Mouse (Mus musculus) midbrain, postnatal 0 days (tissue): ENCODE measurements around the gene Stk17b. TPM values are rescaled to one million over a fixed set of nuclear protein-coding genes. Genes with fewer than 3 reads are reported as not detected.

ENCODE experiments used
- ATAC-seq: fragments of 200-750 bp; cut with Nextera tagmentation; 2 replicates; pipeline ENCODE4 v1.8.0; 2017; ENCODE audit warnings: moderate number of reproducible peaks, mild to moderate bottlenecking, moderate TSS enrichment, moderate library complexity; ENCODE audit not compliant: low FRiP score
- DNase-seq: peaks from one replicate; pipeline ENCODE4 v3.0.0-alpha.2; 2015; ENCODE audit warnings: low spot score
- H3K27ac ChIP-seq: fragments of 300-500 bp; sonication (generic); 2 replicates; pipeline ENCODE4 v1.5.1; 2014; ENCODE audit warnings: low read depth, mild to moderate bottlenecking, low read length, mixed read lengths
- H3K27me3 ChIP-seq: fragments of 300-500 bp; sonication (generic); 2 replicates; pipeline ENCODE4 v1.6.1; 2014; ENCODE audit warnings: low read length, control low read depth, mixed read lengths; ENCODE audit not compliant: insufficient read depth
- H3K36me3 ChIP-seq: fragments of 300-500 bp; sonication (generic); 2 replicates; pipeline ENCODE4 v1.6.1; 2014; ENCODE audit warnings: low read length, control low read depth, mixed read lengths; ENCODE audit not compliant: insufficient read depth
- H3K4me1 ChIP-seq: fragments of 300-500 bp; sonication (generic); 2 replicates; pipeline ENCODE4 v1.6.1; 2014; ENCODE audit warnings: mild to moderate bottlenecking, control low read depth, antibody characterized with exemption, low read length, mixed read lengths; ENCODE audit not compliant: insufficient read depth
- H3K4me2 ChIP-seq: fragments of 300-500 bp; sonication (generic); 2 replicates; pipeline ENCODE4 v1.6.1; 2014; ENCODE audit warnings: low read depth, mild to moderate bottlenecking, low read length, mixed read lengths; ENCODE audit not compliant: poor library complexity, severe bottlenecking
- H3K4me3 ChIP-seq: fragments of 300-500 bp; sonication (generic); 2 replicates; pipeline ENCODE4 v1.5.1; 2014; ENCODE audit warnings: low read depth, mild to moderate bottlenecking, low read length, moderate library complexity
- H3K9ac ChIP-seq: fragments of 300-500 bp; sonication (generic); replicated peaks from 2 replicates; pipeline ENCODE4 v1.6.1; 2014; ENCODE audit warnings: mild to moderate bottlenecking, low read length, moderate library complexity, mixed read lengths; ENCODE audit not compliant: poor library complexity, severe bottlenecking
- H3K9me3 ChIP-seq: fragments of 300-500 bp; sonication (generic); 2 replicates; pipeline ENCODE4 v1.6.1; 2016; ENCODE audit warnings: low read length, control low read depth
- CTCF ChIP-seq: IDR thresholded peaks from 2 replicates; pipeline ENCODE4 v1.5.1; 2016; ENCODE audit warnings: antibody characterized with exemption, mild to moderate bottlenecking
- WGBS: fragments of 180-500 bp; shearing (Covaris S2); extraction: QIAGEN DNeasy Blood & Tissue Kit; methylation state at CpG from one replicate; pipeline ENCODE4 v1.1.7; 2014; 5-methylcytosine and 5-hydroxymethylcytosine counted together
- polyA plus RNA-seq: library from polyadenylated mRNA; unstranded; fragments of >200 nt; fragmentation: Nextera tagmentation; extraction: Ambion mirVana; gene quantifications from 2 replicates; pipeline ENCODE4 v1.2.1, GENCODE M21; 2015
- total RNA-seq: library from RNA; depleted of rRNA; stranded (reverse); fragments of >200 nt; gene quantifications from 2 replicates; pipeline ENCODE4 v1.2.3, GENCODE M21; 2014

Stk17b gene
- total and polyA plus RNA-seq, 2 experiments from 2014 or later = 3.2 to 5.3 TPM

GRCm38 (mm10) chr1:53821983-53822382 lies 37.0 kb upstream of the Stk17b start:
- Histone ChIP-seq H3K4me3 (no peak overlapping the region), H3K27ac (no peak overlapping the region), H3K36me3 (0 out of 2 replicates have a peak, but pooled peaks cover 4% of the 10 kb centered on the region), H3K9ac (no peak overlapping the region), H3K4me2 (no peak overlapping the region), H3K27me3 (no peaks in the 10 kb centered on the region), H3K4me1 (no peaks in the 10 kb centered on the region; the same call in 1 of the 2 replicates), H3K9me3 (no peaks in the 10 kb centered on the region)
- no peak for DNase-seq
- no peak for TF ChIP-seq CTCF
- no peak for ATAC-seq

GRCm38 (mm10) chr1:53820041-53820632 lies 35.1 kb upstream of the Stk17b start:
- 0 out of 2 replicates have a peak, but pooled peaks cover 4% of the 10 kb centered on the region for H3K36me3 ChIP-seq
- ATAC-seq (no peak), DNase-seq (no peak)
- no peak for TF ChIP-seq CTCF
- H3K9me3 ChIP-seq = no peaks in the 10 kb centered on the region
- H3K4me3 ChIP-seq = no peak overlapping the region
- H3K4me2 ChIP-seq = no peak overlapping the region
- no peaks in the 10 kb centered on the region for H3K27me3 ChIP-seq
- H3K4me1 ChIP-seq = no peaks in the 10 kb centered on the region; the same call in 1 of the 2 replicates
- WGBS = 64% methylated on average over 5 of the region's 5 CpGs
- no peak overlapping the region for H3K27ac ChIP-seq
- no peak overlapping the region for H3K9ac ChIP-seq

- Histone ChIP-seq H3K4me1 (no peaks in the 10 kb centered on the region), H3K36me3 (0 out of 2 replicates have a peak, but pooled peaks cover 4% of the 10 kb centered on the region), H3K9ac (no peak overlapping the region), H3K4me3 (no peak overlapping the region), H3K27ac (no peak overlapping the region), H3K9me3 (no peaks in the 10 kb centered on the region), H3K4me2 (no peak overlapping the region), H3K27me3 (no peaks in the 10 kb centered on the region)
- DNase-seq (no peak), ATAC-seq (no peak)
- 44% methylated on average over 3 of the region's 3 CpGs for WGBS
- no peak for TF ChIP-seq CTCF
These were observed 33.2 kb upstream of the Stk17b start for GRCm38 (mm10) chr1:53818072-53818862.

- no peaks in the 10 kb centered on the region for H3K36me3 ChIP-seq
- H3K27ac ChIP-seq = no peak overlapping the region
- no peaks in the 10 kb centered on the region for H3K27me3 ChIP-seq
- no peaks in the 10 kb centered on the region for H3K9me3 ChIP-seq
- no peak for ATAC-seq
- H3K4me1 ChIP-seq = no peaks in the 10 kb centered on the region
- no peak overlapping the region for H3K4me3 ChIP-seq
- no peak for DNase-seq
- 87% methylated on average over 2 of the region's 2 CpGs for WGBS
- TF ChIP-seq CTCF = no peak
- H3K4me2 ChIP-seq = no peak overlapping the region
- no peak overlapping the region for H3K9ac ChIP-seq
These were observed 31.3 kb upstream of the Stk17b start for GRCm38 (mm10) chr1:53816353-53816752.

GRCm38 (mm10) chr1:53814077-53814705 lies 29.2 kb upstream of the Stk17b start:
- no peaks in the 10 kb centered on the region for H3K27me3 ChIP-seq
- ATAC-seq = no peak
- WGBS = 55% methylated on average over 2 of the region's 2 CpGs
- DNase-seq = peak; percentile 38
- H3K4me1 ChIP-seq = no peaks in the 10 kb centered on the region
- no peak overlapping the region for H3K9ac ChIP-seq
- H3K27ac ChIP-seq = no peak overlapping the region
- no peak overlapping the region for H3K4me2 ChIP-seq
- H3K9me3 ChIP-seq = no peaks in the 10 kb centered on the region
- no peak overlapping the region for H3K4me3 ChIP-seq
- no peak for TF ChIP-seq CTCF
- no peaks in the 10 kb centered on the region for H3K36me3 ChIP-seq

- no peak for TF ChIP-seq CTCF
- Histone ChIP-seq H3K27ac (no peak overlapping the region), H3K9me3 (no peaks in the 10 kb centered on the region), H3K27me3 (no peaks in the 10 kb centered on the region), H3K36me3 (no peaks in the 10 kb centered on the region), H3K9ac (no peak overlapping the region), H3K4me1 (no peaks in the 10 kb centered on the region), H3K4me3 (no peak overlapping the region), H3K4me2 (no peak overlapping the region)
- 80% methylated on average over 4 of the region's 4 CpGs for WGBS
- ATAC-seq (no peak), DNase-seq (no peak)
These were observed 26.9 kb upstream of the Stk17b start for GRCm38 (mm10) chr1:53811919-53812318.
